Mouse (Mus musculus) adrenal gland, postnatal 4 days (tissue): ENCODE measurements around the gene Hectd4. TPM values are rescaled to one million over a fixed set of nuclear protein-coding genes. Genes with fewer than 3 reads are reported as not detected.
"Not testable (repeated sequence)": the region's sequence is repeated elsewhere in the genome, so short reads cannot be mapped to it uniquely, and the experiment has no call there.

Experiments used
- DNase-seq, 2 experiments: peaks; one replicate each; pipeline ENCODE4 v3.0.0; 2021 to 2022; ENCODE audit warnings: low spot score in 2 of 2, mixed read lengths in 2 of 2
- total RNA-seq, 2 experiments: library from RNA; stranded (reverse); gene quantifications; 2 replicates each; pipeline ENCODE4 v1.2.3; 2021

The Hectd4 gene
- total RNA-seq, 2 experiments from 2014 or later = 25.0 to 32.0 TPM

DNA sequence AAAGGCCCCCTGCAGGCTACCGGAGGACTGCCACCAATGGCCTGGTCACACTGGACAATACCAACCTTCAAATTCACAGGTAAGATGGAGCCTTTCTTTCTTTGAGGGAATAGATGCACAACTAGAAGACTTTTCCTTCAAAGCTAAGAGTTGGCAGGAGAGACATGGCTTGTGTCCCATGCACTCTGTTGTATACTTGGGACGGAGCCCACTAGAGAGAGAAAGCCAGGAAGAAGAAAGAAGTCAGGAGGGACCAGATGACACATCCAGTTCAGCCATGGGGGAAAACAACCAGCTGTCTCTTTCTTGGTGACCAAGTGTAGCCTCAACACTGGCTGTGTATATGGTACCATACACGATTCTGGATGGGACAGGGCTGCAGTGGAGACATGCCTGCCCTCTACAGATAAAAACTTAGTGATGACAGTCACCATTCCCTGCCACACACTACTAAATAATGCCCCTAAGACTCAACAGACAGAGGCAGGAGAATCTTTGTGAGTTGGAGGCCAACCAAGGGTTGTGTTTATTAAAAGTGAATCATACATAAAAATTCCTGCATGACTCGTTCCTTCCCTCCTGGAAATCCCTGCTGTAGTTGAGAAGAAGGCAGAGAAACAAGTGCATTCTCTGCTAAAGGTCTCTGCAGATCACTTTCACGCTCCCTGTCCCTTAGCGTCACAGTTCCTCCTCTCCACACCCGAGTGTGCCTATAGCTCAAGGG, 119.7 kb downstream of the Hectd4 start:
- DNase-seq = no peak

DNA sequence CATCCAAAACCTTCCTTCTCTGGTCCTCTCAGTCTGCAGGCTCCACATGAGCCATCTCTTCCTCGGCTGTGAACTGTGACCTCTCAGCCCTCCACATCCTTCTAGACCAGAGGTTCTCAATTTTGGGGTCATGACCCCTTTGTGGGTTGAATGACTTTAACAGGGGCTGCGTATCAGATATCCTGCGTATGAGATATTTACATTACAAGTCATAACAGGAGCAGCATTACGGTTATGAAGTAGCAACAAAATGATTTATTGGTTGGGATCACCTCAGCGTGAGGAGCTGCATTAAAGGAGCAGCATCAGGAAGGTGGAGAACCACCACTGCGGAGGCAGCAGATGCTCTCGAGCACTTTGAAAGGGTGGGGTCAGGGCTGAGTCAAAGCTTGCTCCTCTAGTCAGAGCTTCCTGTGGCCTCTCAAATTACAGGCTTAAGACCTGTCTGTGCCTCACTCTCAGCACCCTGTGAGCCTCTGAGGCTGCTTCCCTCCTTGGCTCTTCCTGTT, 121.0 kb downstream of the Hectd4 start:
- no peak for DNase-seq

DNA sequence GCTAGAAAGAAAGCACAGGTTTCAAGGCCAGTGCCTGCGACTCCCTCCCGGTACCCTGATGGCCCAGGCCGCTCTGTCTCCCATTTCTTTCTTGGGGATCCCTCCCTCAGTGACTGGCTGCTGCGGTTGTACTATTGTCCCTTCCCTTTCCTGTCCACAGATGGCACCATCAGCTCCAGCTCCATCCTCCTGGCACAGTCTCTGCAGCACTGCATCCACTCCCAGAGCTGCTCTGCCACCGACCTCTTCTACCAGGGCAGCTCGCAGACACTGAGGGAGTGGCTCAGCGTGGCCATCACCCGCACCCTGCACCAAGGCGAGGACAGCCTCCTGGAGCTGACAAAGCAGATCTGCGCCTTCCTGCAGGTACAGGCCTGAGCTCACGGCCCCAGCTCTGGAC, 122.5 kb downstream of the Hectd4 start:
- DNase-seq = no peak

DNA sequence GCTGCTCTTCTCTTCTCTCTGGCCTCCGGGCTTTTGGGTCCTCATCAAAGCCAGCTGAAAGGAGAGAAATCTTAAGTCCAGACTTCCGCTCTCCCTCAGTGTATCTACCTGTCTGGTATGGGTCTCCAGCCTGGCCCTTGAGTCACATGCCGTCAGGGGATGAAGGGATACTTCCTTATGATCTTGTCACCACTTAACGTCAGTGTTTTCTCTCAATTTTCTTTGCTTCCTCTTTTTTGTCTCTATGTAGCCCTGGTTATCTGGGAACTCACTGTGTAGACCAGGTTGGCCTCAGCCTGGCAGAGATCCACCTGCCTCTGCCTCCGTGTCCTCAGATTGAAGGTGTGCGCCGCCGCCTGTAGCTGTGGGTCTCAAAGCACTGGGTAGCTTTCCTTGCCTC, 124.0 kb downstream of the Hectd4 start:
- DNase-seq = no peak

DNA sequence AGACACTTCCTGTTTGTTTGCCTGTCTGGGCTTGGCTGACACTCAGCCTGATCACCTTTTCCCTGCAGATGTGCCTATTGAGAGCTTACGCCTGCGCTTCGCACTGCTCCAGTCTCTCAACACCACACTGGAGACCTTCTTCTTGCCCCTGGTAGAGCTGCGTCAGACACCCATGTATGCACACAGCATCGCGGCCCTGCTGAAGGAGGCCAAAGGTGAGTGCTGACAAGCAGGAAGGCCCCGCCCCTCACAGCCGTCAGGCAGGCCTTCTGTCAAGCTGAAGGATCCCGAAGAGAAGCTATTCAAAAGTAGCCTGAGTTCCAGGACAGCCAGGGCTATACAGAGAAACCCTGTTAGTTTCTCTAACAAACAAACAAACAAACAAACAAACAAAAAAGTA, 139.2 kb downstream of the Hectd4 start:
- DNase-seq = no peak

DNA sequence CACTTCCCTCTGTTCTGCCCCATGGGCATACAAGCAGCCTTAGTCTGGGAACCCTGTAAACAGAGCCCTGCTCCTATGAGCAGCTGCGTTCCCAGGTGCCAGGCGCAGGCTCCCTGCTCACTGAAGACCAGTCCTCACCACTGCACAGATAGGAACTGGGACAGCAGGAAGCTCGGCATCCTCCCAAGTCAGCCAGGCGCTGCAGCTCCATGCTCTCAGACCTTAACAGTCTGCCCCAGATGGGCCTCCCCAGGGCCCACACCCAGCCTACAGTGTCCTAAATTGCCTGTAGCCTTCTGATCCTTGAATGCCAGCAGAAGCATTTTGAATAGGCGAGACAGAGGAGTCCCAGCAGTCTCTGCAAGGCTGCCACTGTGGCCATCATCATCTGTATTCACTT, 141.7 kb downstream of the Hectd4 start:
- DNase-seq = no peak

DNA sequence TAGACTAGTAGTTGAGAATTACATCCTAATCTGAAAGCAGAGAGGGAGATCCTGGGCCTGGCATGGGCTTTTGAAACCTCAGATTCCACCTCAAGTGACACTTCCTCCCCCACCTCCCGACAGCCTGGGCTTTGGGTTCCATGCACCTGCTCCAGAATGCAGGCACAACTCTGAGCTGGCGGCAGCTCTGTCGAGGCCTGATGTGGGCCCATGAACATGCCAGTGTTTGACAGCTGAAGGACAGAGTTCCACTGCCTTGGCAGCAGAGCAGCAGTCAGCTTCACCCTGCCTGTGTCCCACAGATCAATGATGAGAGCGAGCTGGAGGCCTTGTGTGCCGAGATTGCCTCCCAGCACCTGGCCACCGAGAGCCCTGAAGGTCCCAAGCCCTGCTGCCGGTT, 143.4 kb downstream of the Hectd4 start:
- DNase-seq = no peak

DNA sequence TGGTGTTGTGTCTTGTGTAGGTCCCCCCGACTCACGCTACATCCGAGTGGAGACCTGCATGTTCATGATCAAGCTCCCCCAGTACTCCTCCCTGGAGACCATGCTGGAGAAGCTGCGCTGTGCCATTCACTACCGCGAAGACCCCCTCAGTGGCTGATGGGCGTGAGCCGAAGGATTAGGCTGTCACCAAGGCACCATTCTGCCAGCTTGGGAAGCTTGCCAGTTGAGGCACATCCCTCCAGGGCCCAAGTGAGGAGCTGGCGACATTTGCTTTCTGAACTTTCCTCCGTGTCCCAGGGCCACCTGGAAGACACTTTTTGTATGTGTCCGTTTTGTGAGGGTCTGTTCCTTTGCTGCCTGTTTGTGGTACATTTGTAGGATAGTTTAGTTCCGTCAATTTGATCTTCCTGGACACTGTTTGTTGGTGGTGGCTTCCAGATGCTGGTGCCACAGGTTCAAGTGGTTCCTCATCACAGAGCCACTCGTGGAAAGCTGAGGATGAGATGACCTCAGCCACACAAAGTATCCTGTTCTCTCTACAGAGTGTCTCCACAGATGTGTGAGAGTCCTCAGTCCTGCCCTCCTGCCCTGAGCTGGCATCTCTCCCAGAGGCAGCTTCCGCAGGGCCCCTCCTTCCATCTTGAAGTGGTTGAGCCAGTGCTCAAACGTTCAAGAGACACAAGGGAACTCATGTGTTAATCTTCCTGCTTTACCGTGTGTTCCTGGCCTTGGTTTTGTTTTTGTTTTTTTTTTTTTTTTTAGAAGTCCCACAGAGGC, 146.6 kb downstream of the Hectd4 start:
- no peak for DNase-seq

DNA sequence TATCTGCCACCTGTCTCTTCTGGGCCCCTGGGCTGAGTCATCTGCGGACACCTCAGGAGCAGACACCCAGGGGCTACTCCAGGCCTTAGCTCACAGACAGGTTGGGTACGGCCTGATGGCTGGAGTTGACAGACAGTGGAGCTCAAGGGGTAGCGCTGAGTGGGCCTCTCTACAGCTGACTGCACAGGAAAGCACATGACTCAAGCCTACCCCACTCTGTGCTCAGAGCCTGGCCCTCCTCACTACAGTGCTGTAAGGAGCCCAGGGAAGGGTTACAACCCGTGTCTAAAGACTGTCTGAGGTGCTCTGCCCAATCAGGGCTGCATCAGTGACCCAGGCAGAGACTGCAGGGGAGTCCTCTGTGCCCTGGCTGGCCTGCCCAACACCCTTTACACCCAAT, 147.2 kb downstream of the Hectd4 start:
- no peak for DNase-seq

DNA sequence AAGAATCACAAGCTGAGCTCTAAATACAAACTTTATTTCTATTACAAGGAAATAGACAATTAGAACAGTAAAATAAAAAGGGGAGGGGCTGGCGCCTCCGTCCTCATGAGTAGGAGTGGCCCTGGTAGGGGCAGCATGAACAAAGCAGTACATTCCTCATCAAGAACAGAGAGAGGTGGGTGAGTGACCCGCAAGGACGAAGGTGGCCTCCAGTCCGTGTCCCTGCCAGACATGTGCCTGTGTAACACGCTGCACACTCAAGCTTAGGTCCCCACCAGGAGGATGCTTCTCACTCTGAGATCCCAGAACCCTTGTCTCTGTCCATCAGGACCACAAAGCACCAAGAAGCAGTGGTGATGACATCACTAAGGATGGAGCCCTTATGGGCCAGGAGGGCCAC, 151.7 kb downstream of the Hectd4 start:
- DNase-seq = no peak

DNA sequence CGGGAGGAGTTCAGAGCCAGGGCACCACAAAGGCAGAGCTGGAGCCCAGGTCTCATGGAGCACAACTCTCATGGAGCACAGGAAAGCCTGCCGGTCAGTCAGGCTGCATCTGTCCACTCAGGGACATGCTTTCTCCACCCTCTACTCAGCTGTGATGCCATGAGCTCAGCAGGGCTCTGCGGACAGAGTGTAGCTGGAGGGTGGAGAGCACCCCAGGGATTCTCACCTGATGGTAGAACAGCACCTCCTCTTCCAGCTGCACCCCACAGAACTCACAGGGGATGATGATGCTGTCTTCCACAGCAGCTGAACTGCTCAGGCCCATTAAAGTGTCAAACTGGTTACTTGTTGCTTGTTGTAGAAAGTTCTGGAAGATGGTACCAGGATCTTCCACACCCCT, 154.8 kb downstream of the Hectd4 start:
- DNase-seq = no peak

DNA sequence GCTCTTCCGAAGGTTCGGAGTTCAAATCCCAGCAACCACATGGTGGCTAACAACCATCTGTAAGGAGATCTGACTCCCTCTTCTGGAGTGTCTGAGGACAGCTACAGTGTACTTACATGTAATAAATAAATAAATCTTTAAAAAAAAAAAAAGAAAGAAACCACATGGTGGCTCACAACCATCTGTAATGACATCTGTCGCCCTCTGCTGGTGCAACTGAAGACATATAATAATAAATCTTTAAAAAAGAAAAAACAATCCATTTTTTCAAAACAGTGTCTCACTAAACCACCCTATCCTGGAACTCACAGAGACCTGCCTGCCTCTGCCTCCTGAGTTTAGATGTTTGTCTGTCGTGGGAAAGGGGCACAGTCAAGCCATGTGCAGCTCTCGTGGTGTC, 157.0 kb downstream of the Hectd4 start:
- DNase-seq = not testable (repeated sequence)

DNA sequence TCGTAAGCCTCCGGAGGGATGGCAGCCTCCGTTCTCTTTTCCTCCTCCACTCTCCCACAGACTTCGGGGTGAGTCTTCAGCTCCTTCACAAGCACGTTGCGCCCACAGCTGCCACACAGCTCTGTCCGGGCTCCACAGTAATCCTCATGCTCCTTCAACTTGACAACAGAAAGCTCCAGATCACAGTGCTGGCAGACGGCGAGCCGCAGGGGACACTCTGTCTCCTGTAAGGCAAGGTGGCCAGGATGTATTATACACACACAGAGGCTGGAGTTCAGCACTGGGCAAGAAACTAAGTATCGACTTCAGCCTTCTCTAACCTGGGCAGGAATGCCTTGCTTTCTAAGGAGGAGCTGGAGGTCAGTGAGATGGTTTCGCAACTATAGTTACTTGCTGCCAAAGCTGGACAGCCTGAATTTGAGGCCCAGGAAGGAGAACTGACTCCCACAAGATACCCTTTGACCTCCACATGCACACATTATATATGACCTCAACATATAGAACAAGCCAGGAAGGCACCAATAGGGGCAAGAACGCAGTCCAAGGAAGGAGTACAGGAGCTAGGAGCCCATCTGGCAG, 158.7 kb downstream of the Hectd4 start:
- no peak for DNase-seq

DNA sequence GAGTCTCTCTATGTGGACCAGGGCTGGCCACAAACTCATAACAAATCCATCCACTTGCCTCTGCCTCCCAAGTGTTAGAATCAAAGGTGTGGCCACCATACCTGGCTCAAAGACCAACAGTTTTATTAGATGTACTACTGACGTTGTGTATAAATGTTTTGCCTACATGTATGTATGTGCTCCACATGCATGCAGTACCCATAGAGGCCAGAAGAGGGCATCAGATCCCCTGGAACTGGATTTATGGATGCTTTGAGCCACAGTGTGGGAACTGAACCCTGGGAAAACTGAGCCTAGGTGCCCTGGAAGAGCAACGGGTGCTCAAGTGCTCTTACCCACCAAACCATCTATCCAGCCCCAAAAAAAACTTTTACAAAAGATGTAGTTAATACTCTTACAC, 160.7 kb downstream of the Hectd4 start:
- DNase-seq = no peak

DNA sequence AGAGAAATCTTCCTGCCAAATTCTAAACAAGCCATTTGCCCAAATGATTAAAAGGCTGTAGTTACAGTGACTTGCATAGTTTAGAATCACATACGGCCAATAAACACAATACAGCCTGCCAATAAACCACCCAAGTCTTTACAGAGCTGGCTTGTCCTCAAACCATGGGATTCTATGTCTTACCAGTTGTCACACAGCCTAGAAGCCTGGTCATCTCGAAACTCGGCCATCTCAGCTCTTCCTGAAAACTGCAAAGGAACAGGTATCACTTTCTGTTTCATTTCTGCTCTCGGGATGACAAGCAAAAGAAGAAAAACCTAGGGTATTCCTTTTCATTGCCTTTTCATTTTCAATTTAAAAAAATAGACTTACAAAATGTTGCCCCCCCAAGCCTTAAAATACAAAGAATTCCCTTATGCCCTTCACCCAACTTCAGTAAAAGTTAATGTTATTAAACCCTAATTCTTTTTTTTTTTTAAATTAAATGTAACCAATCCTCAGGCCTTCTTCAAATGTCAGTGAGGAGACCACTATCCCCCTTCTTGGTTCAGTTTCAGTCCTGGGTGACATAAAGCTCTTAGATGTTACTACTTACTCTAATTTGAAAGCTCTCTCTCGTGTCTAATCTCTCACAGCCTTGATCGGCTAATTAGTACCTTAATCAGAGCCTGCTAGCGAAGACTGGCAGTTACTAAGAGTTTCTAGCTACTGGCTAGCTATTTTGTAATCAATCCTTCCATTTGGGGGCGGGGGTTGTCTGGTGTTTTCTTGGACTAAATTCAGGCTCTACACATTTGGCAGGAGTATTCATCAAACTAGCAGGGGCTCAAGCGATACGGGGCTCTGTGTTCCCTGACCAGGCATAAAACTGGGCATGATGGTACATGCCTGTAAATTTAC, 164.1 kb downstream of the Hectd4 start:
- no peak for DNase-seq

DNA sequence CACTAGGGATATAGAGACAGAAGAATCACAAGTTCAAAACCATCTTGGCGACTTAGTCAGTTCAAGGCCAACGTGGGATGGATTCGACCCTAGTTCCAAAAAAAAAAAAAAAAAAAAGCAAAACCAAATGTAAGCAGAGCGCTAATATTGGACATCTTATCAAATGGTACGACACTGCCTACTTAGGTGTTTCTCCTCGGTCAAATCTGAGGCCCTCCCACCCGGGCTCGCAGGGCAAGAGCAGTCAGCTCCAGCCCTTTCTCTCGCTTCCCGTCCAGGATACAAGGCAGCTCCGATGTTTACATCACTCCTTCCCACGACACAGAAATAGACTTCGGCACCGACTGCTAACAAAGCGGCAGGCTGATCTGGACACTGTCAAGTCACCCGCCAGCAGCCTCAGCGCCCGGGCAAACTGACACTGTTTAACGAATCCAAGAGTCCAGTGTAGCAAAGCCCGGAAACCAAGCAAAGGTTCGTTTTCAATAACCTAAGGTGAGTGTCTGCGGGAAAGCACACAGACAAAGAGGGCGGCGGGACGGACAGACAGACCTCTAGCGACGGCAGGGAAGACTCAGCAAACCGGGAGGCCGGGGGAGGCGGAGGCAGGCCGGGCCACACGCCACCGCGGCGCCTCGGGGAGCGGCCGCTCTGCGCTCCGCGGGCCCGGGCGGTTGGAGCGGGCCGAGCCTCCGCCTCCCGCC, 164.9 kb downstream of the Hectd4 start:
- DNase-seq = no peak

DNA sequence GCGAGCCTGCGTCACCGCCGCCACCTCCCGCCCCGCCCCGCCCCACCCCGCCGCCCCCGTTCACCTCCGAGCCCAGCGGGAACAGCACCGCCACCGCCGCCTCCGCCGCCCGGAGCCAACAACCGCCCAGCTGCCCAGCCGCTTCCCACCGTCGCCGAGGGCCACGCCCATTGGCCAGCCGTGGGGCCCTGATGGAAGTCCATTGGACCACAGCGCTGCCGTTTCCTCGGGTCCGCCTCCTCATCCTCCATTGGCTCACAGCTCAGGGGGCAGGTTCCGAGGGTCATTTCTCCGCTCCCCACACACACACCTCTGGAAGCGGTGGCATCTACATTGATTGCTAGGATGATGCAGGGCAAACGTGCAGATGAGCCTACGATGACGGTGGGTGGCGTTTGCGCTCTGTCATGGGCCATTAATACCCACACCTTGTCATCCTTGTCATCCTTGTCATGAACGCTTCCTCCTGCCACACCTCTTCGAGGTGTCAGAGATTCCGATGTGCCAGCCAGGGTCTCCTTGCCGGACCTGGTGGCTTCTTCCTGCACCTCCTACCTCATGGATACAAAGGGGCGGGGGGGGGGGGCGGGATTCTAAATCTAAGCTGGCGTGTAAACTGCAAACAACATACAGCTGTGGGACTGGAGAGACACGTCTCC, 165.6 kb downstream of the Hectd4 start, which contains the start of gene Trafd1:
Trafd1 (minus strand) TSS at position 172 of the 659 bp plus-strand sequence.
- peak; percentile 88 to 90 for DNase-seq

DNA sequence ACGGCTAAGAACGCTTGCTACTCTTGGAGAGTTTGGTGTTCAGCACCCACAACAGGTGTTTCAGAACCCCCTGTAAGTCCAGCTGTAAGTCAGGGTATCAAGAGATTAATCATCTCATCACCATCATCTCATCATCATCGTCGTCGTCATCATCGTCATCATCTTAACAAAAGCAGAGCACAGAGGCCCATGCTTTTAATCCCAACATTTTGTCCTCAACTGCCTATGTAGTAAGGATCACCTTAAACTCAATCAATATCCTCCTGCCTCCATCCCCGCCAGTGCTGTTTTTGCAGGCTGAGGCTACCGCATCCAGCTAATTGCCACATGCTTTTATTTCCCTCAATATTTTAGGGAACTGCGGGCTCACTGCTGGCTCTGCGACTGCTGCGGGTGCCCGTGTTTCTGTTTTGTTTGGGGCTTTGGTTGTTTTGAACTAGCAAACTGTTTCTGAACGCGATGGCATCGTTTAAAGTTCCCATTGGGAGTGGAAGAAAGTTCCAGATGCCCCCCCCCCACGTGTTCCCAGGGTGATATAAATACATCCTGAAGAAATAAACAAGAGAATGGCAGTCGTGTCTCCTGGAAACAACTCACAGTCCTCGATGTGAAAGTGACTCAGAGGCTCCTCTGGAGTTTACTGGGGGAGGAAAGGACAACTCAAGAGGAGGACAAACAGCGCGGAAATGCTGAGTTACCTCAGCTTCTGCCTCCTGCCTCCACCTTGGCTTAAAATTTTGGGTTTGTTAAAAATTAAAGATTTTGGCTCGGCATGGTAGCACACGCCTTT, 166.3 kb downstream of the Hectd4 start:
- DNase-seq = no peak

DNA sequence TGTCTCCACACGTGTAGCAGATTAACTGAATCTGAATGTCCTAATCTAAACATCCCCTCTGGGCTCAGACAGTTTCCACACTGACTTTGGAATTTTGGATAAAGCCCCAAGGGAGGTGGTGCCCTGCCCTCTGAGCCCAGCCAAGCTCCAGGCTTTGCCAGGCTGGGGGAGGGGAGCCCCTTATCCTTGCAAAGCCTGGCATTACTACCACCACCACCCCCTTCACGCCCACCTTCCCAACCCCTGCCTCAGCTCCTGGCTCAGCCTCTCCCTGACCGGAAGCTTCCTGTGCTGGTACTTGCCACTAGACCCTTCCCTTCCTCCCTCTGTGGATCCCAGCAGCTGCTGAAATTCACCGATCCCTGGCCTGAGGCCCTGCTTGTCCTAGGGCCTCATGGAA, 167.1 kb downstream of the Hectd4 start:
- DNase-seq = no peak
